ENCODE assay signal across 1 mouse cellular context in genomic region chr11:101278223-101279192, GRCm38 (mm10).
TF ChIP-seq lines count a peak whose summit lies in the region.

Cntd1 (plus strand) TSS chr11:101279012.
Coa3 (minus strand) TSS chr11:101279114.

TF ChIP-seq in MEL, 35 proteins besides CTCF, POLR2A, EP300 and RAD21 (continued from another document):
- TF ChIP-seq E2F4 (IDR thresholded peaks at IDR 0.05; ENCODE audit: borderline replicate concordance, low read depth, low read length) (peak; percentile 74; the same call in 1 of the 2 replicates), UBTF (IDR thresholded peaks at IDR 0.05; ENCODE audit: borderline replicate concordance, insufficient read depth, low read depth, low read length) (0 out of 2 replicates have a peak, but pooled peaks have one; percentile 58), USF2 (IDR thresholded peaks at IDR 0.05; ENCODE audit: borderline replicate concordance in 1 of 2, insufficient read depth in 1 of 2, low read depth in 1 of 2, low read length in 2 of 2) (no peak), MAX (IDR thresholded peaks at IDR 0.05; ENCODE audit: low read length) (peak; percentile 98), MAZ (IDR thresholded peaks at IDR 0.05; ENCODE audit: low read depth, low read length) (0 out of 2 replicates have a peak, but pooled peaks have one; percentile 19), NELFE (IDR thresholded peaks at IDR 0.05; ENCODE audit: low read depth, low read length) (peak; percentile 74), TBP (IDR thresholded peaks at IDR 0.05; ENCODE audit: low read depth, low read length) (peak; percentile 88), POLR2AphosphoS2 (IDR thresholded peaks at IDR 0.05; ENCODE audit: low read length) (peak; percentile 85), ELF1 (IDR thresholded peaks at IDR 0.05; ENCODE audit: low read depth, low read length) (peak; percentile 96), RCOR1 (IDR thresholded peaks at IDR 0.05; ENCODE audit: low read depth, low read length) (no peak), SMC3 (IDR thresholded peaks at IDR 0.05; ENCODE audit: low read depth, low read length) (no peak), ZKSCAN1 (IDR thresholded peaks at IDR 0.05; ENCODE audit: low read depth, low read length) (no peak), MXI1 (IDR thresholded peaks at IDR 0.05; ENCODE audit: low read depth, low read length) (peak; percentile 68; the same call in 1 of the 2 replicates), HCFC1 (IDR thresholded peaks at IDR 0.05; ENCODE audit: low read depth, low read length) (peak; percentile 99), NRF1 (IDR thresholded peaks at IDR 0.05; ENCODE audit: insufficient read depth, low read depth, low read length, poor library complexity, severe bottlenecking) (peak; percentile 20; the same call in 1 of the 2 replicates)
